In the genomic region with DNA sequence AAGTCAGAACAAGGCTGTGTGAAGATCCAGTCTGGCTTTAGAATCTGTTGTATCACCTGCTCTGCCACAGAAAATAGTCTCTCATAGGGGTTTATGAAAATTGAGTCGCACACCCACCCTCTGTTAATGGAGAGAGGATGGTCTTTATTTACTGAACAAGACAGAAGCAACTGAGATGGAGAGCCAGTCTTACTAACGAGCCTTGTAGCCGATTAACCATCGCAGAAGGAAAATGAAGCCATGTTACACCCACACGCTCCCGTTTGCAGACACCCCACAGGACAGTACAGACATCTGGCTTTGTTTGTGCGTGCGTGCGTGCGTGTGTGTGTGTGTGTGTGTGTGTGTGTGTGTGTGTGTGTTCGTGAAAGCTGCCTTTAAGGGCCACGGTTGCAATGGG, we compare ENCODE assay signal across 20 mouse cellular contexts. TPM values are rescaled to one million over a fixed set of nuclear protein-coding genes. Genes with fewer than 3 reads are reported as not detected.
DNase-seq lines count a peak whose midpoint lies in the region; ATAC-seq and TF ChIP-seq lines count a peak whose summit lies in the region.
"Had no signal": no experiment of that assay in that cellular context is flagged by ENCODE, and none has a peak within 500 bp of the region (broad histone marks: within the 10 kb centered on the region; RNA-seq: fewer than 3 reads in every experiment).

No protein-coding gene starts in this region.

- TF ChIP-seq CTCF in thymus, adult 2 months (IDR thresholded peaks at IDR 0.05; ENCODE audit: borderline replicate concordance, control insufficient read depth, extremely low read depth, insufficient read depth, low read length, poor library complexity), result no peak

- peaks cover 22% of the 10 kb centered on the region for H3K36me3 ChIP-seq in heart, embryonic 10.5 days
- H3K36me3 ChIP-seq in heart, embryonic 12.5 days, result peaks cover 11% of the 10 kb centered on the region
- peaks cover 21% of the 10 kb centered on the region; the same call in 1 of the 2 replicates for H3K36me3 ChIP-seq in lung, embryonic 15.5 days
- no peaks in the 10 kb centered on the region for H3K36me3 ChIP-seq in thymus, adult 2 months (ENCODE audit: control insufficient read depth, insufficient read depth, low read length)

- peak; percentile 52 for DNase-seq in heart, embryonic 10.5 days (ENCODE audit: low spot score)
- no peak for DNase-seq in lung, postnatal 14 days
- DNase-seq in right cerebral cortex, adult 18-20 months, result peak; percentile 33
- DNase-seq in right cerebral cortex, adult 2 months (ENCODE audit: low spot score in 2 of 2), result no peak
- peak; percentile 34 for DNase-seq in telencephalon, adult 2 months (ENCODE audit: low read depth, low spot score)
- no peak for DNase-seq in thymus, adult 2 months
- DNase-seq: adrenal gland, adult 2 months; adrenal gland, postnatal 10 days; adrenal gland, postnatal 25 days; cerebellum, adult 11-12 months; cerebellum, adult 2 months; cerebellum, adult 9-10 months; cerebellum, postnatal 10 days; cerebellum, postnatal 25 days had no signal

- H3K27me3 ChIP-seq in heart, embryonic 10.5 days (ENCODE audit: insufficient read depth, poor library complexity, severe bottlenecking), result no peaks in the 10 kb centered on the region
- no peaks in the 10 kb centered on the region for H3K27me3 ChIP-seq in heart, embryonic 12.5 days (replicated peaks)
- no peaks in the 10 kb centered on the region for H3K27me3 ChIP-seq in lung, embryonic 15.5 days
- no peaks in the 10 kb centered on the region for H3K27me3 ChIP-seq in thymus, adult 2 months (ENCODE audit: control insufficient read depth, insufficient read depth, low read length)
- H3K27me3 ChIP-seq: embryonic facial prominence, embryonic 12.5 days; forebrain, embryonic 13.5 days; forebrain, embryonic 15.5 days had no signal

- 94% methylated on average over 12 of the region's 12 CpGs for WGBS in heart, embryonic 10.5 days
- 80% methylated on average over 12 of the region's 12 CpGs for WGBS in heart, embryonic 12.5 days
- 88% methylated on average over 12 of the region's 12 CpGs for WGBS in lung, embryonic 15.5 days
- WGBS in thymus, adult 2 months, result 95% methylated on average over 12 of the region's 12 CpGs

- H3K4me2 ChIP-seq in heart, embryonic 12.5 days, result no peak overlapping the region
- no peak overlapping the region; the same call in 1 of the 2 replicates for H3K4me2 ChIP-seq in lung, embryonic 15.5 days
- H3K4me2 ChIP-seq: embryonic facial prominence, embryonic 12.5 days; forebrain, embryonic 13.5 days; forebrain, embryonic 15.5 days had no signal

- H3K9me3 ChIP-seq in heart, embryonic 10.5 days, result no peaks in the 10 kb centered on the region
- no peaks in the 10 kb centered on the region for H3K9me3 ChIP-seq in heart, embryonic 12.5 days (replicated peaks)
- H3K9me3 ChIP-seq in lung, embryonic 15.5 days, result no peaks in the 10 kb centered on the region
- H3K9me3 ChIP-seq: embryonic facial prominence, embryonic 10.5 days; embryonic facial prominence, embryonic 12.5 days; forebrain, embryonic 13.5 days; forebrain, embryonic 15.5 days had no signal

- no peak for TF ChIP-seq POLR2A in thymus, adult 2 months (IDR thresholded peaks at IDR 0.05; ENCODE audit: control insufficient read depth, extremely low read depth, insufficient read depth, low read length, poor library complexity)

- ATAC-seq in heart, embryonic 12.5 days (ENCODE audit: insufficient number of reproducible peaks, low FRiP score), result no peak
- ATAC-seq in lung, embryonic 15.5 days (ENCODE audit: borderline replicate concordance, extremely low read depth, low FRiP score, low TSS enrichment), result no peak
- ATAC-seq: forebrain, embryonic 13.5 days; forebrain, embryonic 15.5 days had no signal

- no peak overlapping the region for H3K27ac ChIP-seq in heart, embryonic 10.5 days
- no peak overlapping the region for H3K27ac ChIP-seq in heart, embryonic 12.5 days (ENCODE audit: poor library complexity, severe bottlenecking)
- H3K27ac ChIP-seq in lung, embryonic 15.5 days, result peak overlapping the region; percentile 38; the same call in 1 of the 2 replicates
- no peak overlapping the region for H3K27ac ChIP-seq in thymus, adult 2 months (ENCODE audit: control insufficient read depth, insufficient read depth, low read length)
- H3K27ac ChIP-seq: embryonic facial prominence, embryonic 10.5 days; embryonic facial prominence, embryonic 12.5 days; forebrain, embryonic 13.5 days; forebrain, embryonic 15.5 days had no signal

- no peak overlapping the region for H3K9ac ChIP-seq in heart, embryonic 12.5 days
- no peak overlapping the region for H3K9ac ChIP-seq in lung, embryonic 15.5 days
- H3K9ac ChIP-seq: embryonic facial prominence, embryonic 12.5 days; forebrain, embryonic 13.5 days; forebrain, embryonic 15.5 days had no signal

- no peak overlapping the region for H3K4me3 ChIP-seq in heart, embryonic 10.5 days
- no peak overlapping the region for H3K4me3 ChIP-seq in heart, embryonic 12.5 days
- no peak overlapping the region for H3K4me3 ChIP-seq in lung, embryonic 15.5 days
- no peak overlapping the region for H3K4me3 ChIP-seq in thymus, adult 2 months (ENCODE audit: control insufficient read depth, insufficient read depth, low read length)
- H3K4me3 ChIP-seq: embryonic facial prominence, embryonic 10.5 days; embryonic facial prominence, embryonic 12.5 days; forebrain, embryonic 13.5 days; forebrain, embryonic 15.5 days had no signal

- peaks cover 28% of the 10 kb centered on the region for H3K4me1 ChIP-seq in heart, embryonic 10.5 days
- H3K4me1 ChIP-seq in heart, embryonic 12.5 days (replicated peaks), result peaks cover 27% of the 10 kb centered on the region
- peaks cover 30% of the 10 kb centered on the region for H3K4me1 ChIP-seq in lung, embryonic 15.5 days
- no peaks in the 10 kb centered on the region for H3K4me1 ChIP-seq in thymus, adult 2 months (replicated peaks; ENCODE audit: control insufficient read depth, insufficient read depth, low read length)
- H3K4me1 ChIP-seq: embryonic facial prominence, embryonic 10.5 days; embryonic facial prominence, embryonic 12.5 days had no signal

RNA-seq across cellular contexts. Expression of a gene that starts 26.2 kb away (rescaled TPM):
- 11.7 and 12.9 TPM in 2 replicates for polyA plus RNA-seq in heart, embryonic 10.5 days (2016; fragmentation: Nextera tagmentation; extraction: Ambion mirVana)
- 16.1 and 16.4 TPM in 2 replicates for polyA plus RNA-seq in heart, embryonic 12.5 days (2016; fragmentation: Nextera tagmentation; extraction: Ambion mirVana)
- polyA plus RNA-seq in lung, embryonic 15.5 days (2015; fragmentation: Nextera tagmentation; extraction: Ambion mirVana), result 41.2 and 43.2 TPM in 2 replicates
- 8.6 and 9.8 TPM in 2 replicates for polyA plus RNA-seq in thymus, adult 2 months (2012; rRNA removed)

Comparison
In these comparisons a context has a peak if more than half of its experiments do, and no peak if none do; other contexts are left out.
1. DNase-seq: peak in heart, embryonic 10.5 days (single experiment), right cerebral cortex, adult 18-20 months (single experiment) and telencephalon, adult 2 months (single experiment); none in lung, postnatal 14 days (single experiment), right cerebral cortex, adult 2 months (0 of 2) and thymus, adult 2 months (single experiment).